Mouse (Mus musculus): Measurements from ENCODE around the gene Vps4b.

- TF ChIP-seq CTCF (IDR thresholded peaks at IDR 0.05; ENCODE audit: insufficient read depth, low read depth, low read length) (no peak), POLR2A (IDR thresholded peaks at IDR 0.05; ENCODE audit: insufficient read depth, low read depth, low read length) (no peak)
Measured at GRCm38 (mm10) chr1:106722061-106722460, 74.5 kb downstream of the Vps4b start.

Data from olfactory bulb, adult 2 months (tissue).